In the genomic region with DNA sequence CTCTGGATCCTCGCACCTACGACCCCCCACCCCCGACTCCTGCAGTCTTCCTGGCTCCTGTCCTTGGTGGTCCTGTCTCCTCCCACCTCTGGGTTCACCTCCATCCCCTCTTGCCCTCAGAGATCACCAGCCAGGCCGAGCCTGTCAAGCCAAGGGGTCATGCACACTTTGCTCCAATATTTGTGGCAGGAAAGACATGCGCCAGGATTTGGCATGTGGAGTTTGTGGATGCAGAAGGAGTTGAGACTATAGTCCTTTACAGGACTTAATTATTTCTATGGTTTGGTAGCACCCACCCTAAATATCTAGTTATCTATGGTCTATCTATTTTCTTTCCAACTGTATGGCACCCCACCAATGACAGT, we compare ENCODE assay signal across 8 mouse cellular contexts. TPM values are rescaled to one million over a fixed set of nuclear protein-coding genes. Genes with fewer than 3 reads are reported as not detected.
DNase-seq lines count a peak whose midpoint lies in the region; ATAC-seq and TF ChIP-seq lines count a peak whose summit lies in the region.

No protein-coding gene starts in this region.

- peak overlapping the region; percentile 82 for H3K4me3 ChIP-seq in heart, postnatal 0 days (ENCODE audit: low read depth, low read length)
- peak overlapping the region; percentile 66 for H3K4me3 ChIP-seq in hindbrain, embryonic 10.5 days
- H3K4me3 ChIP-seq in midbrain, embryonic 12.5 days: peak overlapping the region; percentile 54

- no peak for TF ChIP-seq EP300 in heart, postnatal 0 days (IDR thresholded peaks at IDR 0.05; ENCODE audit: low read depth)

- H3K9ac ChIP-seq in heart, postnatal 0 days (replicated peaks; ENCODE audit: low read depth, low read length): peak overlapping the region; percentile 85
- peak overlapping the region; percentile 56 for H3K9ac ChIP-seq in midbrain, embryonic 12.5 days (replicated peaks)

- WGBS in heart, postnatal 0 days: 7% methylated on average over 5 of the region's 5 CpGs
- WGBS in hindbrain, embryonic 10.5 days: 11% methylated on average over 5 of the region's 5 CpGs
- 10% methylated on average over 5 of the region's 5 CpGs for WGBS in midbrain, embryonic 12.5 days

- H3K27ac ChIP-seq in heart, postnatal 0 days (ENCODE audit: low read depth): peak overlapping the region; percentile 89
- H3K27ac ChIP-seq in hindbrain, embryonic 10.5 days: peak overlapping the region; percentile 90
- no peak overlapping the region for H3K27ac ChIP-seq in midbrain, embryonic 12.5 days (replicated peaks)

- DNase-seq in heart, postnatal 0 days (ENCODE audit: low spot score): no peak
- no peak for DNase-seq in heart, adult 9 months (ENCODE audit: low spot score in 2 of 2)
- peak; percentile 6 for DNase-seq in MN1 (ENCODE audit: low spot score)
- no peak for DNase-seq in hindbrain, embryonic 10.5 days (ENCODE audit: low spot score)
- no peak for DNase-seq in T-cell, adult 2 months (ENCODE audit: low spot score)
- no peak for DNase-seq in right cerebral cortex, adult 18-20 months
- no peak for DNase-seq in thymus, postnatal 14 days

- no peak for TF ChIP-seq CTCF in heart, postnatal 0 days (IDR thresholded peaks at IDR 0.05; ENCODE audit: low read depth)

- no peaks in the 10 kb centered on the region for H3K36me3 ChIP-seq in heart, postnatal 0 days (replicated peaks; ENCODE audit: control insufficient read depth, insufficient read depth, low read length)
- no peaks in the 10 kb centered on the region for H3K36me3 ChIP-seq in hindbrain, embryonic 10.5 days
- no peaks in the 10 kb centered on the region for H3K36me3 ChIP-seq in midbrain, embryonic 12.5 days

- H3K4me1 ChIP-seq in heart, postnatal 0 days (ENCODE audit: control insufficient read depth, insufficient read depth): peaks cover 17% of the 10 kb centered on the region; the same call in 1 of the 2 replicates
- peaks cover 29% of the 10 kb centered on the region for H3K4me1 ChIP-seq in hindbrain, embryonic 10.5 days (replicated peaks)
- H3K4me1 ChIP-seq in midbrain, embryonic 12.5 days: peaks cover 19% of the 10 kb centered on the region

- H3K27me3 ChIP-seq in heart, postnatal 0 days (ENCODE audit: control insufficient read depth, insufficient read depth, low read length): no peaks in the 10 kb centered on the region
- no peaks in the 10 kb centered on the region for H3K27me3 ChIP-seq in hindbrain, embryonic 10.5 days (ENCODE audit: insufficient read depth, poor library complexity, severe bottlenecking)
- peaks cover 11% of the 10 kb centered on the region for H3K27me3 ChIP-seq in midbrain, embryonic 12.5 days

- peak overlapping the region; percentile 93 for H3K4me2 ChIP-seq in heart, postnatal 0 days (ENCODE audit: low read depth, low read length)
- peak overlapping the region; percentile 73 for H3K4me2 ChIP-seq in midbrain, embryonic 12.5 days (replicated peaks)

- no peak for ATAC-seq in heart, postnatal 0 days (ENCODE audit: insufficient read depth, low read depth)
- ATAC-seq in midbrain, embryonic 12.5 days (ENCODE audit: low FRiP score, low read depth): no peak

- H3K9me3 ChIP-seq in heart, postnatal 0 days (replicated peaks; ENCODE audit: control insufficient read depth, low read length): no peaks in the 10 kb centered on the region
- no peaks in the 10 kb centered on the region for H3K9me3 ChIP-seq in hindbrain, embryonic 10.5 days
- H3K9me3 ChIP-seq in midbrain, embryonic 12.5 days: no peaks in the 10 kb centered on the region

RNA-seq across cellular contexts. Expression of gene Ston1, which starts 0.6 kb away (rescaled TPM):
- total RNA-seq in heart, postnatal 0 days (2014; rRNA removed; ENCODE audit: low replicate concordance): 4.2 and 9.0 TPM in 2 replicates
- 3.9 and 4.1 TPM in 2 replicates for polyA plus RNA-seq in heart, postnatal 0 days (2015; fragmentation: Nextera tagmentation; extraction: Ambion mirVana)
- 1.4 and 2.3 TPM in 2 replicates for polyA plus RNA-seq in hindbrain, embryonic 10.5 days (2016; fragmentation: Nextera tagmentation; extraction: Ambion mirVana)
- polyA plus RNA-seq in midbrain, embryonic 12.5 days (2016; fragmentation: Nextera tagmentation; extraction: Ambion mirVana): 1.6 and 2.7 TPM in 2 replicates
